Mouse (Mus musculus) olfactory bulb, adult 2 months (tissue): ENCODE results near the gene Camta1. TPM values are rescaled to one million over a fixed set of nuclear protein-coding genes. Genes with fewer than 3 reads are reported as not detected.

ENCODE experiments used
- H3K27ac ChIP-seq: fragments of 200-500 bp; 2 replicates; pipeline ENCODE4 v1.5.1; 2012; ENCODE audit warnings: low read depth, low read length; ENCODE audit not compliant: insufficient read depth
- H3K4me1 ChIP-seq: fragments of 200-500 bp; 2 replicates; pipeline ENCODE4 v1.6.1; 2012; ENCODE audit warnings: low read length; ENCODE audit not compliant: control insufficient read depth, insufficient read depth
- H3K4me3 ChIP-seq: fragments of 200-500 bp; 2 replicates; pipeline ENCODE4 v1.5.1; 2012; ENCODE audit warnings: mild to moderate bottlenecking, low read depth, low read length, moderate library complexity; ENCODE audit not compliant: insufficient read depth
- CTCF ChIP-seq: fragments of 200-500 bp; IDR thresholded peaks from 2 replicates; pipeline ENCODE4 v1.5.1; 2012; ENCODE audit warnings: low read depth, mild to moderate bottlenecking, low read length, moderate library complexity; ENCODE audit not compliant: insufficient read depth
- POLR2A ChIP-seq: fragments of 200-500 bp; IDR thresholded peaks from 2 replicates; pipeline ENCODE4 v1.6.1; 2012; ENCODE audit warnings: mild to moderate bottlenecking, low read depth, low read length, moderate library complexity; ENCODE audit not compliant: insufficient read depth
- WGBS: fragments of 180-500 bp; shearing (Covaris S2); methylation state at CpG from one replicate; pipeline ENCODE4 v1.1.7; 2018; 5-methylcytosine and 5-hydroxymethylcytosine counted together
- polyA plus RNA-seq: library from polyadenylated mRNA; stranded (reverse); fragments of >200 nt; gene quantifications from 2 replicates; pipeline ENCODE4 v1.2.4, GENCODE M21; 2012; ENCODE audit warnings: low replicate concordance; ENCODE audit not compliant: missing spikeins, insufficient read depth, insufficient read length

Gene Camta1
- polyA plus RNA-seq, result 363 TPM in 1 of 2 replicates, not detected in the other

- H3K4me3 ChIP-seq, result peak within 1 kb of the TSS; percentile 97
- WGBS, result under 1% methylated on average over 85 of the region's 85 CpGs
- peaks cover 12% of the 10 kb centered on the region for H3K4me1 ChIP-seq
- no peak for TF ChIP-seq CTCF
- 0 out of 2 replicates have a peak, but pooled peaks have one; percentile 29 for TF ChIP-seq POLR2A
- peak within 1 kb of the TSS; percentile 83 for H3K27ac ChIP-seq
Measured at GRCm38 (mm10) chr4:151861806-151862739, at the start of gene Camta1. Gene Camta1 (minus strand): TSS chr4:151861876.

GRCm38 (mm10) chr4:151908809-151909208, 47.1 kb upstream of the Camta1 start:
- no peak overlapping the region for H3K4me3 ChIP-seq
- H3K4me1 ChIP-seq, result peaks cover 11% of the 10 kb centered on the region
- WGBS, result 80% methylated on average over 8 of the region's 8 CpGs
- TF ChIP-seq POLR2A (no peak), CTCF (no peak)
- no peak overlapping the region for H3K27ac ChIP-seq

DNA sequence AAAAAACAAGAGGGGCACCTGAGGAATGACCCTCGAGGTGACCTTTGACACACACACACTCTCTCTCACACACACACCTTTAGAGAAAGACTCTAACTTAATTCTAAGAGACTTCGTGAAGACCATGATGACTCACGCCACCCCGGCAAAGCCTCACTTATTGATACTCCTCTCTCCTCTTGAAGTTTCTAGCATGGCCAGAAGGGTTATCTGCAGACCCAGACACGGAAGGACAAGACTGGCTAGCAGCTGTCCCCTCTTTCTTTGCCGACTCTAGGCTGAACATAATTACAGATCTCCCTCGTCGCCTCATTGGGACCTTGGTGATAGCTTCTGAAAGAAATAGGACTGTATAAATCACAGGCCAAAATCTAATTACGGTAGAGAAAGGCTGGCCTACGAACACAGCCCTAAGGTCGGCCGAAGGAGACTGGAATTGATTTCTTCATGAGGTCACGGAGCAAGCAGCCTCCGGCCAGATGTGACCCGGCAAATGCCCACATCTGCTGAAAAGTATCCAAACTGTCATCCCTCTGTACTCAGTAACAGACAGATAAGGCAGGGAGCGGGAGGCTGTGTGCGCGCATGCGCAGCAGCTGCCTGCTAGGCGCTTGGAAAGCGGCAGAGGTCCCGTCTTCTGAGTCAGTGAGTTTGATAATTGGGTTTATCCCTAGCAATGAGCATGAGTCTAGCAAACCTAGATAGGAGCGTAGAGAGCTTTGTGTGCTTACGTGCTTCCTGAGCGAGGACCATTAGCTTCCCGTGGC, 46.1 kb upstream of the Camta1 start:
- Histone ChIP-seq H3K4me1 (peaks cover 11% of the 10 kb centered on the region), H3K4me3 (no peak overlapping the region), H3K27ac (no peak overlapping the region)
- no peak for TF ChIP-seq POLR2A
- no peak for TF ChIP-seq CTCF
- WGBS, result 79% methylated on average over 26 of the region's 26 CpGs

DNA sequence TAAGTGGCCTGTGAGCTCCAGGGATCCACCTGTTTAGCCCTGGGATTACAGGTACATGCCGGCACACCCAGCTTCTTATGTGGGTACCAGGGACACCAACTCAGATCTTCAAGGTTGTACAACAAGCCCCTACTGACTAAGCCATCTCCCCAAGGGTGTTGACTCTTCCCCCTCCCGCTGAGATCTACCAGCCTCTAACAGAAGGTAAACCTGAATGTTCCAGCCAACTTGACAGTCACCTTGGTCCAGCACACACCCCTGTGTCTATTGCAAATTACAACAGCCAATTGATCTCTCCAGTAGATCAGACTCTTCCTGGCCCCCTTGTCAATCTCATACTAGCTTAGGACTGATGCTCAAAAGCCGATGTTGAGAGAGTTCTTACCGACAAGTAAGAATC, 43.9 kb upstream of the Camta1 start:
- TF ChIP-seq CTCF (no peak), POLR2A (no peak)
- WGBS, result 89% methylated on average over 4 of the region's 4 CpGs

DNA sequence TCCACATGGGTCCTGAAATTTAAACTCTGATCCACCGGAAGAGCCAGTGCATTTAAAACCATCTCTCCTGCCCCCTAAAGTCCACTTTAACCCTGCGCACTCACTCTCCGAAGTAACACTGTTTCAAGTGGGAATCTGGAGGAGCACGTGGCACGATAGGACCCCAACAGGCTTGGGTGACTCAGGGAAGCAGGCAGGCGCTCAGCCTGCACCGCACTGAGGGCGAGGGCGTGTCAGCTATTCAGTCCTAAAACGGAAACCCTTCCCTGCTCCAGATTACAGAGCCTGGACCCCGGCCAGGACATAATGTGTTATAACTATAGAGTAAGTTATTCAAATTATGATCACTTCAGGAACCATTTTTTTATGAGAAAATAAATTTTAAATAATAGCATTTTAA, 42.4 kb upstream of the Camta1 start:
- WGBS, result 33% methylated on average over 11 of the region's 11 CpGs
- TF ChIP-seq POLR2A (no peak), CTCF (no peak)
- no peak overlapping the region for H3K4me3 ChIP-seq
- peaks cover 14% of the 10 kb centered on the region for H3K4me1 ChIP-seq
- H3K27ac ChIP-seq, result no peak overlapping the region

More for the DNA sequence above, 43.9 kb upstream of the Camta1 start:
- no peak overlapping the region for H3K27ac ChIP-seq
- no peak overlapping the region for H3K4me3 ChIP-seq
- H3K4me1 ChIP-seq, result peaks cover 11% of the 10 kb centered on the region

DNA sequence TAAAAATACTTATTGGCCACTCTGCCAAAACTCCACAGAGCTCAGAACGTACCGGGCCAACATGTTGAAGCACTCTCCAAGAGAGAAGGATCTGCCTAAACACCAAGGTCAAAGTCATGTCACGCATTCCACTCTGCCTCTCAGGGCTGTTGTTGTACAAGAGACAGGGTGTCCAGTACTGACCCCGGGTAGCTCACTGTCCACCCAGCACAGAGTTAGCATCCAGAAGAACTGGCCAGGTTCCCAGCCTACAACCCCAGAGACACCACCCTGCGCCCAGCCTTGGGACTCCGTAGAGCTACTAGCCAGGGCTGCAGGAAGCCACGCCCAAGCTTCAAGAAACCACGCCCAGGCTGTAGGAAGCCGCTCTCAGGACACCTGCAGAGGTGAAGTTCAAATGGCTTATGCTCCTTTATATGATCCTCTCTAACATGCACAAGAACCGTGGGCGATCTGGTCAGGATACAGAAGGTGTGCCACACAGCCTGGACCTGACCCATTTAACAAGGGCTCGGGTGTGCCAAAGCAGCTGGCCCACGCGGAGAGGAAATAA, 41.1 kb upstream of the Camta1 start:
- H3K27ac ChIP-seq, result no peak overlapping the region

GRCm38 (mm10) chr4:151902046-151902688, 40.5 kb upstream of the Camta1 start:
- Histone ChIP-seq H3K4me1 (peaks cover 19% of the 10 kb centered on the region), H3K4me3 (no peak overlapping the region), H3K27ac (no peak overlapping the region)
- 77% methylated on average over 17 of the region's 17 CpGs for WGBS
- TF ChIP-seq POLR2A (no peak), CTCF (no peak)

More for the DNA sequence above, 41.1 kb upstream of the Camta1 start:
- Histone ChIP-seq H3K4me3 (no peak overlapping the region), H3K4me1 (peaks cover 19% of the 10 kb centered on the region)
- 60% methylated on average over 14 of the region's 14 CpGs for WGBS
- TF ChIP-seq CTCF (no peak), POLR2A (no peak)

- TF ChIP-seq CTCF (no peak), POLR2A (no peak)
- H3K27ac ChIP-seq, result no peak overlapping the region
- WGBS, result 70% methylated on average over 11 of the region's 11 CpGs
- H3K4me3 ChIP-seq, result no peak overlapping the region
- H3K4me1 ChIP-seq, result peaks cover 18% of the 10 kb centered on the region
Measured at GRCm38 (mm10) chr4:151901422-151901821, 39.7 kb upstream of the Camta1 start.

- no peak for TF ChIP-seq POLR2A
- TF ChIP-seq CTCF, result no peak
- H3K27ac ChIP-seq, result no peak overlapping the region
- no peak overlapping the region for H3K4me3 ChIP-seq
- peaks cover 14% of the 10 kb centered on the region for H3K4me1 ChIP-seq
- 73% methylated on average over 6 of the region's 6 CpGs for WGBS
Measured at GRCm38 (mm10) chr4:151900735-151901134, 39.1 kb upstream of the Camta1 start.
